Mouse (Mus musculus) kidney, adult 2 months (tissue): Measurements from ENCODE around the gene Serinc1. TPM values are rescaled to one million over a fixed set of nuclear protein-coding genes. Genes with fewer than 3 reads are reported as not detected.
"Not testable (repeated sequence)": the region's sequence is repeated elsewhere in the genome, so short reads cannot be mapped to it uniquely, and the experiment has no call there.

Experiments
- DNase-seq: peaks from one replicate; pipeline ENCODE4 v3.0.0; 2021
- H3K27ac ChIP-seq: fragments of 200-500 bp; 2 replicates; pipeline ENCODE4 v1.5.1; 2012; ENCODE audit warnings: low read depth, low read length, control low read depth, inconsistent platforms; ENCODE audit not compliant: insufficient read depth
- H3K27me3 ChIP-seq: fragments of 200-500 bp; replicated peaks from 2 replicates; pipeline ENCODE4 v1.6.1; 2012; ENCODE audit warnings: mild to moderate bottlenecking, moderate library complexity, low read length, inconsistent platforms; ENCODE audit not compliant: control insufficient read depth, insufficient read depth
- H3K36me3 ChIP-seq: fragments of 200-500 bp; 2 replicates; pipeline ENCODE4 v1.6.1; 2012; ENCODE audit warnings: mild to moderate bottlenecking, moderate library complexity, low read length, inconsistent platforms; ENCODE audit not compliant: control insufficient read depth, insufficient read depth
- H3K4me1 ChIP-seq: fragments of 200-500 bp; 2 replicates; pipeline ENCODE4 v1.6.1; 2011; ENCODE audit warnings: low read length; ENCODE audit not compliant: control insufficient read depth, insufficient read depth
- H3K4me3 ChIP-seq: fragments of 200-500 bp; 2 replicates; pipeline ENCODE4 v1.5.1; 2011; ENCODE audit warnings: mild to moderate bottlenecking, low read depth, low read length, control low read depth; ENCODE audit not compliant: insufficient read depth
- CTCF ChIP-seq: fragments of 200-500 bp; conservative IDR thresholded peaks from 2 replicates; pipeline ENCODE4 v1.5.1; 2011; ENCODE audit warnings: low read depth, mild to moderate bottlenecking, control low read depth, low read length, moderate library complexity, mixed read lengths; ENCODE audit not compliant: insufficient read depth, insufficient read length
- POLR2A ChIP-seq: fragments of 200-500 bp; IDR thresholded peaks from one replicate; pipeline ENCODE4 v1.6.1; 2011; ENCODE audit warnings: low read depth, low read length, control low read depth
- WGBS: fragments of 180-500 bp; shearing (Covaris S2); methylation state at CpG from one replicate; pipeline ENCODE4 v1.1.7; 2018; 5-methylcytosine and 5-hydroxymethylcytosine counted together
- polyA plus RNA-seq: library from polyadenylated mRNA; depleted of rRNA; stranded (reverse); fragments of >200 nt; gene quantifications from 2 replicates; pipeline ENCODE4 v1.2.3, GENCODE M21; 2012

Gene Serinc1
- polyA plus RNA-seq, 1 experiment: 76.6 TPM

DNA sequence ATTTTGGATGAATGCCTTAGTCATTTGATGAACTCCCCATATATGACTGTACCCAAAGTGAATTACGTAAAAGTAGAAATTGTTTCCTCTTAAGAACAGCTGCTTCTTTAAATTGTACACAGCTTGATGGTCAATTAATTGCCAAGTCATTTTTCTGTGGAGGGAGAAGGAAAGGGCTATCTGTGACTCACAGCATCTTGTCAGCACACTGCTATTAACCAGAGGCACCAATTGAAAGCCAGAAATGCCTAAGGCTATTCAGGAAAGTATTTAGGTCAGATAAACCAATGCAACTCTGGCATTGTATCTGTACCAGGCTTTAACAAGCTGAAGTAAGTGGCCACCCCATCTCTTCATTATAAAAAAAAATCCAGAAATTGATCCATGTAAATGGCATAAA lies 21.4 kb upstream of the Serinc1 start:
- no peaks in the 10 kb centered on the region for H3K4me1 ChIP-seq
- WGBS: 73% methylated on average over 1 of the region's 1 CpGs
- no peaks in the 10 kb centered on the region for H3K27me3 ChIP-seq
- no peak overlapping the region for H3K27ac ChIP-seq
- no peak overlapping the region for H3K4me3 ChIP-seq
- DNase-seq: no peak
- H3K36me3 ChIP-seq: no peaks in the 10 kb centered on the region
- TF ChIP-seq CTCF (no peak), POLR2A (no peak)

DNA sequence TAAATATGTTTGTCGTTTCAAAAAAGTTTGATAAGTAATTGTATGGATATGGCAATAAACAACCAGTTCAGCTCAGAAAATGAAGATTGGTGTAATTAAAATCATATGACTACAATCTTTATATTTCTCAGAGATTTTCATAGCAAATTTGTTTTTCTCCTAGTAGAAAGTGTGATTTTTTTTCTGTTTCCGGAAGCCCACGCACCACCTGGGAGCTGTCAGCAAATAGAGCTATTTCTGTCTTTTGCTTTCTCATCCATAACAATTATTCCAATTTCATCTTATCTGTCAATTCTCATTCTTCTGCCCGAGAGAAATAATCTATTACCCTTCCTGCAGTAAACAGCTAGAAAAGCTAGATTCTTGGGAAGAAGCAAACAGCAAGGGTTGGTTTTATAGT lies 17.3 kb upstream of the Serinc1 start:
- TF ChIP-seq POLR2A (no peak), CTCF (no peak)
- WGBS: 82% methylated on average over 4 of the region's 4 CpGs
- DNase-seq: no peak
- H3K27ac ChIP-seq: no peak overlapping the region
- no peaks in the 10 kb centered on the region for H3K36me3 ChIP-seq
- H3K27me3 ChIP-seq: no peaks in the 10 kb centered on the region
- H3K4me1 ChIP-seq: no peaks in the 10 kb centered on the region
- no peak overlapping the region for H3K4me3 ChIP-seq

DNA sequence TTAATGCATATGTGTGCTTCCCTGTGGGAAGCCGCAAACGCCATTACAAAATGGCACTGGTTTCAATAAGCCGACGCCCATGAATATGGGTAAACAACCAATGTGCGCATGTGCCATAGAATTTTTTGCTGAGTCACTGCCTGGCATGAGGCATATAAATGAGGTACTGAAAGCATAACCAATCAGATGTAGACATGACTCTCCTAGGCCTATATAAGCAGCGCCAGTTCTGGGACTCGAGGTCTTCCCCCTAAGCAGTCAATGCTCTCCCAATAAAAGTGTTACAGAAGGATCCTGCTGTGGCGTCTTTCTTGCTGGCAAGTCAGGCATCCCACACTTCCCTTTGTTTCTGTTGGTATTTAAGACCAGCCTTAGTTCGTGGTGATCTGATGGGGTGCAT lies 11.6 kb upstream of the Serinc1 start:
- DNase-seq: not testable (repeated sequence)
- WGBS: 87% methylated on average over 9 of the region's 9 CpGs

DNA sequence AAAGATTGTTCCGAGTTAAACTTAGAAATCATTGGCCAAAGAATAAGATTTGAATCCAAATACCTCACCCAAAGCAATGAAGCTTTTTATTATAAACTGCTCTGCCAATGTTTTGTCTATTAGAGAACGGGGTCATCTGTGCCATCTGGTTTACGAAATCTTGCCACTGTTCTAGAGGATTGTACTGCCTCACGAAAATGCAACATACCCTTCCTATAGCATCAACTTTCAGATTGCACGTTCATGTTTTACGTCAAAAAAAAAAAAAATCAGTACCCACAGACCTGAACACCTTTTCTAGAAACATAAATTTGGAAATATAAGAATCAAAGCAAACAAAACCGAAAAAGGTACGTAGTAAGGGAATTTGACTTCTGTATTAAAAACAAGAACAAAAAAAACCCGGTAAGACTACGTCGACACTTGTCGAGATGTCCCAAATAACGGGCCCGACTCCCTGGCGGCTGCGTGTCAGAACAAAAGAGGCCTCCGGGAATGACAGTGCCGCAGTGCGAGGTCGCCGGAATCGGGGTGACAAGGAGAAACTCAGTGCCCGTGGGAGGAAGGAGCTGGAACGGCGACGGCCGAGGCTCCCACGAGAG lies 613 bp downstream of the Serinc1 start:
- H3K27ac ChIP-seq: peak overlapping the region; percentile 85
- no peak for TF ChIP-seq POLR2A
- no peak for TF ChIP-seq CTCF
- peak overlapping the region; percentile 96 for H3K4me3 ChIP-seq
- no peaks in the 10 kb centered on the region for H3K27me3 ChIP-seq
- H3K36me3 ChIP-seq: peaks cover 3% of the 10 kb centered on the region
- 1% methylated on average over 28 of the region's 28 CpGs for WGBS
- DNase-seq: peak; percentile 19
- peaks cover 6% of the 10 kb centered on the region for H3K4me1 ChIP-seq

More for the DNA sequence above, 11.6 kb upstream of the Serinc1 start:
- H3K36me3 ChIP-seq, H3K4me1 ChIP-seq, H3K4me3 ChIP-seq, H3K27me3 ChIP-seq, H3K27ac ChIP-seq: not testable (repeated sequence)

DNA sequence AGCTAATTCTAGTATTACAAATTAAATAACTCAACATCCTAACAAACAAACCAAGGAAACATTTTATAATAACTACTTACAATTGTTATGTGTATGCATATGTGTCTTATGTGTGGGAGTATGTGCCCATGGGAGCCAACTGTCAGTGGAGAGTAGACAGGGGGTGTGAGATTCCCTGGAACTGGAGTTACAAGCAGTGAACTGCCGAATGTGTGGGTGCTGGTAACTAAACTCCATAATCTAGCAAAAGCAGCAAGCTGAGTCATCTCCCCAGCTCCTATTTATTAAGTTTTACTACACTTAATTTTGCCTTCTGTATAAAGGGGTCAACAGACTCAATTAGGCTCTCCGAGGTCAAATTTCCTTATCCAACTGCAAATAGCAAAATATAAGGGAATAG lies 1.3 kb downstream of the Serinc1 start:
- H3K27me3 ChIP-seq: no peaks in the 10 kb centered on the region
- H3K4me3 ChIP-seq: peak overlapping the region; percentile 96
- peaks cover 3% of the 10 kb centered on the region for H3K36me3 ChIP-seq
- TF ChIP-seq CTCF: no peak
- TF ChIP-seq POLR2A: no peak
- WGBS: 36% methylated on average over 2 of the region's 2 CpGs
- peaks cover 6% of the 10 kb centered on the region for H3K4me1 ChIP-seq
- DNase-seq: no peak
- H3K27ac ChIP-seq: no peak overlapping the region

DNA sequence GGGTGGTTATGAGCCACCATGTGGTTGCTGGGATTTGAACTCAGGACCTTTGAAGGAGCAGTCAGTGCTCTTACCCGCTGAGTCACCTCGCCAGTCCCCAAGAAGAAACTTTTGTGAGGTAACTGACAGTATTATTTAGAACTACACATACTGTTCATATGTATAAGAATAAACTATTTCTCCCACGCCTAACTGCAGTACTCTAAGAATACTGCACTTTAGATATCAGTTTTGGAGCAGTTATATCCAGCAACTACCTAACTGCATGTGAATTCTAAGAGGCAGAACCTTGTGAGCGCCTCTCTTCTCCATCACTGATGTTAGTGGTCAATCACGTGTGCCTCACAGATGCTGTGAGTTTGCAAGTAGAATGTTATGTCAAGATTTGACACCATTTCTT lies 5.9 kb downstream of the Serinc1 start:
- Histone ChIP-seq H3K4me3 (no peak overlapping the region), H3K27me3 (no peaks in the 10 kb centered on the region), H3K36me3 (peaks cover 6% of the 10 kb centered on the region), H3K27ac (no peak overlapping the region), H3K4me1 (peaks cover 6% of the 10 kb centered on the region)
- no peak for DNase-seq
- WGBS: 91% methylated on average over 5 of the region's 5 CpGs
- TF ChIP-seq POLR2A (no peak), CTCF (no peak)

DNA sequence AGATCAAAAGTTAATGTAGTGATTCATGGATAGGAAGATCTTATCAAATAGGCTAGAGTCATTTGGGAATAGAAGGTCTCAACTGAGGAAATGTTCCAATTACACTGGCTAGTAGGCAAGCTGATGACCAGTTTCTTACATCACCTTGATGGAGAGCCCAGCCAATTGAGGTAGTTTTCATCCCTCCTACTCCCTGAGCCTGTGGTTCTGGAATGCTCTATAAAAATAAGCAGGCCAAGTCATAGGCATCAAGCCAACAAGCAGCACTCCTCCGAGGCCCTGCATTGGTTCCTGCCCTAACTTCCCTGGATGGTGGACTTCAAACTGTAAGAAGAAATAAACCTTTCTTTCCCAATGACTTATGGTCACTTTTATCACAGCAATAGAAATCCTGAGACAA lies 17.1 kb downstream of the Serinc1 start:
- Histone ChIP-seq H3K4me3 (no peak overlapping the region), H3K27me3 (no peaks in the 10 kb centered on the region), H3K4me1 (peaks cover 3% of the 10 kb centered on the region; the same call in 1 of the 2 replicates), H3K36me3 (peaks cover 19% of the 10 kb centered on the region), H3K27ac (no peak overlapping the region)
- DNase-seq: peak; percentile 12
- TF ChIP-seq POLR2A (no peak), CTCF (no peak)
- whole genome bisulfite sequencing: 47% methylated on average over 1 of the region's 1 CpGs
